Mouse (Mus musculus): ENCODE data around the gene Dnajc4. TPM values are rescaled to one million over a fixed set of nuclear protein-coding genes. Genes with fewer than 3 reads are reported as not detected.

The Dnajc4 gene
- total and polyA plus RNA-seq, 3 experiments = 45.6 to 57.6 (median 57.4) TPM

GRCm38 (mm10) chr19:6951994-6952711, 40.2 kb downstream of the Dnajc4 start:
- peak; percentile 89 to 92 for DNase-seq
- Histone ChIP-seq H3K4me3 (peak overlapping the region; percentile 67), H3K27me3 (ENCODE audit: control insufficient read depth, insufficient read depth, low read length) (no peaks in the 10 kb centered on the region), H3K9ac (ENCODE audit: low read depth, low read length) (peak overlapping the region; percentile 69), H3K79me2 (replicated peaks; ENCODE audit: control insufficient read depth, insufficient read depth, low read length) (no peaks in the 10 kb centered on the region), H3K36me3 (ENCODE audit: control insufficient read depth, insufficient read depth, low read length) (no peaks in the 10 kb centered on the region), H3K27ac (peak overlapping the region; percentile 97), H3K4me1 (ENCODE audit: control insufficient read depth, insufficient read depth, low read length) (peaks cover 7% of the 10 kb centered on the region)
- WGBS = under 1% methylated on average over 31 of the region's 31 CpGs
- intact Hi-C loops (cut with DNase I) = loop anchor here (1.0 to 2.0 kb wide), 4 partner anchors 10 to 28 kb away; partner anchors contain the start of gene Gpr137
- TF ChIP-seq POLR2A (IDR thresholded peaks at IDR 0.05; ENCODE audit: insufficient read depth, low read depth, low read length) (no peak), EP300 (IDR thresholded peaks at IDR 0.05; ENCODE audit: insufficient read depth, low read depth, low read length) (0 out of 2 replicates have a peak, but pooled peaks have one; percentile 18), CTCF (IDR thresholded peaks at IDR 0.05) (no peak)

GRCm38 (mm10) chr19:6951381-6951968, 40.9 kb downstream of the Dnajc4 start:
- intact Hi-C loops (cut with DNase I) = loop anchor here (1.0 kb wide), 2 partner anchors 9 to 27 kb away; partner anchors contain the start of gene Gpr137
- Histone ChIP-seq H3K27me3 (ENCODE audit: control insufficient read depth, insufficient read depth, low read length) (no peaks in the 10 kb centered on the region), H3K4me1 (ENCODE audit: control insufficient read depth, insufficient read depth, low read length) (peaks cover 7% of the 10 kb centered on the region), H3K36me3 (ENCODE audit: control insufficient read depth, insufficient read depth, low read length) (no peaks in the 10 kb centered on the region), H3K4me3 (peak overlapping the region; percentile 67), H3K9ac (ENCODE audit: low read depth, low read length) (peak overlapping the region; percentile 88), H3K27ac (peak overlapping the region; percentile 97), H3K79me2 (replicated peaks; ENCODE audit: control insufficient read depth, insufficient read depth, low read length) (no peaks in the 10 kb centered on the region)
- WGBS = under 1% methylated on average over 35 of the region's 35 CpGs
- peak; percentile 85 for TF ChIP-seq POLR2A (IDR thresholded peaks at IDR 0.05; ENCODE audit: insufficient read depth, low read depth, low read length)
- TF ChIP-seq CTCF (IDR thresholded peaks at IDR 0.05) = no peak
- peak; percentile 97 for TF ChIP-seq EP300 (IDR thresholded peaks at IDR 0.05; ENCODE audit: insufficient read depth, low read depth, low read length)
- peak; percentile 95 to 98 for DNase-seq

DNA sequence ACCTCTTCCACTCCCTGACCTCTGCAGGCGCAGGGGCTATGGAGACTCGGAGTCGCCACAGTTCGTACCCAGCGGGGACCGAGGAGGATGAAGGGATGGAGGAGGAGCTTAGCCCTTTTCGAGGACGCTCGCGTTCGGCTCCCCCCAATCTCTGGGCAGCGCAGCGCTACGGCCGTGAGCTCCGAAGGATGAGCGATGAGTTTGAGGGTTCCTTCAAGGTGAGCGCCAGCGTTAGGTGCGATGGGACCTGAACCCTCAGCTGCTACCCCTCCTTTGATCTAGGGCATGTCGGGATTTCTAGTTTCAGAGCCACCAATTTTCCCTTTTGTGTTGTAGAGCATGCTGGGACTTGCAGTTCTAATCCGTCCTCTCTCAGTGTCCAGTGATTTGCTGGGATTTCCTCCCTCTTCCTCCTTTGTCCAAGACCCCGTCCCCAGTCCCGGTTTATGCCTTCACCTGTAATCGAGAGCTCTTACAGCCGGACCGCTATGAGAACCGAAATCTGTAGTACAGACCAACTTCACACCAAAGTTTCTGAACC, 41.7 kb downstream of the Dnajc4 start:
- H3K36me3 ChIP-seq (ENCODE audit: control insufficient read depth, insufficient read depth, low read length) = no peaks in the 10 kb centered on the region
- H3K79me2 ChIP-seq (replicated peaks; ENCODE audit: control insufficient read depth, insufficient read depth, low read length) = no peaks in the 10 kb centered on the region
- H3K9ac ChIP-seq (ENCODE audit: low read depth, low read length) = peak overlapping the region; percentile 88
- TF ChIP-seq POLR2A (IDR thresholded peaks at IDR 0.05; ENCODE audit: insufficient read depth, low read depth, low read length) (peak; percentile 73), CTCF (IDR thresholded peaks at IDR 0.05) (no peak), EP300 (IDR thresholded peaks at IDR 0.05; ENCODE audit: insufficient read depth, low read depth, low read length) (0 out of 2 replicates have a peak, but pooled peaks have one; percentile 9)
- peak; percentile 65 to 73 for DNase-seq
- H3K27me3 ChIP-seq (ENCODE audit: control insufficient read depth, insufficient read depth, low read length) = no peaks in the 10 kb centered on the region
- under 1% methylated on average over 28 of the region's 28 CpGs for WGBS
- peak overlapping the region; percentile 97 for H3K27ac ChIP-seq
- H3K4me3 ChIP-seq = peak overlapping the region; percentile 67
- intact Hi-C loops (cut with DNase I) = loop anchor here (1.0 kb wide), 2 partner anchors 8 to 26 kb away; partner anchors contain the start of gene Gpr137
- peaks cover 7% of the 10 kb centered on the region for H3K4me1 ChIP-seq (ENCODE audit: control insufficient read depth, insufficient read depth, low read length)

GRCm38 (mm10) chr19:6949951-6950350, 42.4 kb downstream of the Dnajc4 start:
- H3K27me3 ChIP-seq (ENCODE audit: control insufficient read depth, insufficient read depth, low read length) = no peaks in the 10 kb centered on the region
- DNase-seq = no peak
- H3K4me1 ChIP-seq (ENCODE audit: control insufficient read depth, insufficient read depth, low read length) = peaks cover 7% of the 10 kb centered on the region
- no peak overlapping the region for H3K4me3 ChIP-seq
- no peak overlapping the region; the same call in 1 of the 2 replicates for H3K27ac ChIP-seq
- H3K79me2 ChIP-seq (replicated peaks; ENCODE audit: control insufficient read depth, insufficient read depth, low read length) = no peaks in the 10 kb centered on the region
- TF ChIP-seq CTCF (IDR thresholded peaks at IDR 0.05) (no peak), EP300 (IDR thresholded peaks at IDR 0.05; ENCODE audit: insufficient read depth, low read depth, low read length) (no peak), POLR2A (IDR thresholded peaks at IDR 0.05; ENCODE audit: insufficient read depth, low read depth, low read length) (no peak)
- intact Hi-C loops (cut with DNase I) = no loop called here
- H3K36me3 ChIP-seq (ENCODE audit: control insufficient read depth, insufficient read depth, low read length) = no peaks in the 10 kb centered on the region
- H3K9ac ChIP-seq (ENCODE audit: low read depth, low read length) = no peak overlapping the region
- WGBS = 55% methylated on average over 5 of the region's 5 CpGs

- H3K9ac ChIP-seq (ENCODE audit: low read depth, low read length) = no peak overlapping the region
- WGBS = 88% methylated on average over 5 of the region's 5 CpGs
- intact Hi-C loops (cut with DNase I) = no loop called here
These were observed 42.8 kb downstream of the Dnajc4 start for GRCm38 (mm10) chr19:6949532-6949931.

More at GRCm38 (mm10) chr19:6949532-6949931, 42.8 kb downstream of the Dnajc4 start:
- H3K79me2 ChIP-seq (replicated peaks; ENCODE audit: control insufficient read depth, insufficient read depth, low read length) = no peaks in the 10 kb centered on the region
- DNase-seq = no peak
- peaks cover 7% of the 10 kb centered on the region for H3K4me1 ChIP-seq (ENCODE audit: control insufficient read depth, insufficient read depth, low read length)
- H3K27ac ChIP-seq = no peak overlapping the region
- H3K4me3 ChIP-seq = no peak overlapping the region
- no peaks in the 10 kb centered on the region for H3K36me3 ChIP-seq (ENCODE audit: control insufficient read depth, insufficient read depth, low read length)
- TF ChIP-seq CTCF (IDR thresholded peaks at IDR 0.05) = no peak
- TF ChIP-seq EP300 (IDR thresholded peaks at IDR 0.05; ENCODE audit: insufficient read depth, low read depth, low read length) = no peak
- no peak for TF ChIP-seq POLR2A (IDR thresholded peaks at IDR 0.05; ENCODE audit: insufficient read depth, low read depth, low read length)
- no peaks in the 10 kb centered on the region for H3K27me3 ChIP-seq (ENCODE audit: control insufficient read depth, insufficient read depth, low read length)
